8 mouse cellular contexts compared by ENCODE assay signal in the genomic region with DNA sequence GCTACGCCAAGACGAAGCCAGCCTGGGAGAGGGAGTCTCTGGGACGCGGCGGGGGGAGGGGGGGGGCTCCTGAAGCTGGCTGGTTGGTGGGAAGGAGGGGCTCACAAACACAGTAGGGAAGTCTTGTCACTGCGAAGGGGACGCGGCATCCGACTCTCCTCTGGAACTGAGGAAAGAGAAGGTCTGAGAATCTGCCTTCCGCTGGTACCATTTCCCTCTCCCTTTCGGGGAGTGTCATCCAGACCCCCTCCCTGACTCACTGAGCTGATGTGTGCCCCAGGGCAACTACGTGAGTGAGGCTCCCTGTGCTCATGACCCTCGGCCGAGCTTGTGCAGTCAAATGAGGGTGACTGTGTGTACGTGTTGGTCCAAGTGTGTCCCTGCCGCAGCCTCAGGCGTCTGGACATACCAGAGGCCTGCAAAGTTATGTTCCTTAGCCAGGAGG. TPM values are rescaled to one million over a fixed set of nuclear protein-coding genes. Genes with fewer than 3 reads are reported as not detected.
DNase-seq lines count a peak whose midpoint lies in the region; ATAC-seq and TF ChIP-seq lines count a peak whose summit lies in the region.

No protein-coding gene starts in this region.

- no peaks in the 10 kb centered on the region for H3K9me3 ChIP-seq in megakaryocyte, embryonic 14.5 days
- no peaks in the 10 kb centered on the region for H3K9me3 ChIP-seq in forebrain, embryonic 11.5 days (ENCODE audit: control insufficient read depth, low read length)
- H3K9me3 ChIP-seq in intestine, postnatal 0 days (ENCODE audit: control insufficient read depth) = no peaks in the 10 kb centered on the region
- H3K9me3 ChIP-seq in neural tube, embryonic 15.5 days (replicated peaks) = no peaks in the 10 kb centered on the region

- H3K4me1 ChIP-seq in megakaryocyte, embryonic 14.5 days = peaks cover 96% of the 10 kb centered on the region
- peaks cover 3% of the 10 kb centered on the region; the same call in 1 of the 2 replicates for H3K4me1 ChIP-seq in forebrain, embryonic 11.5 days (replicated peaks; ENCODE audit: control insufficient read depth, insufficient read depth, low read length)
- no peaks in the 10 kb centered on the region for H3K4me1 ChIP-seq in intestine, postnatal 0 days (replicated peaks; ENCODE audit: control insufficient read depth, insufficient read depth, low read length)
- peaks cover 21% of the 10 kb centered on the region for H3K4me1 ChIP-seq in neural tube, embryonic 15.5 days

- WGBS in forebrain, embryonic 11.5 days = 3% methylated on average over 17 of the region's 17 CpGs
- 24% methylated on average over 17 of the region's 17 CpGs for WGBS in intestine, postnatal 0 days
- 7% methylated on average over 17 of the region's 17 CpGs for WGBS in neural tube, embryonic 15.5 days

- no peak for DNase-seq in forebrain, embryonic 11.5 days (ENCODE audit: low spot score)
- DNase-seq in urinary bladder, postnatal 25 days (ENCODE audit: low spot score) = no peak
- DNase-seq in left cerebral cortex, adult 8-10 months (ENCODE audit: low spot score in 2 of 2) = no peak
- no peak for DNase-seq in urinary bladder, postnatal 36 days (ENCODE audit: low spot score in 2 of 2)

- H3K4me3 ChIP-seq in megakaryocyte, embryonic 14.5 days (replicated peaks) = peak overlapping the region; percentile 76
- peak overlapping the region; percentile 11 for H3K4me3 ChIP-seq in forebrain, embryonic 11.5 days (ENCODE audit: low read depth, low read length)
- H3K4me3 ChIP-seq in intestine, postnatal 0 days (ENCODE audit: low read depth, low read length) = peak overlapping the region; percentile 37
- H3K4me3 ChIP-seq in neural tube, embryonic 15.5 days (replicated peaks) = peak overlapping the region; percentile 33

- H3K9ac ChIP-seq in forebrain, embryonic 11.5 days (ENCODE audit: low read length) = no peak overlapping the region
- H3K9ac ChIP-seq in intestine, postnatal 0 days (ENCODE audit: low read depth, low read length) = no peak overlapping the region
- H3K9ac ChIP-seq in neural tube, embryonic 15.5 days (replicated peaks) = 0 out of 2 replicates have a peak overlapping the region, but pooled peaks have one; percentile 10

- no peak for ATAC-seq in megakaryocyte, adult 5-6 weeks (ENCODE audit: poor library complexity, severe bottlenecking)
- ATAC-seq in forebrain, embryonic 11.5 days (replicated peaks; ENCODE audit: low FRiP score) = peak; percentile 47
- ATAC-seq in intestine, postnatal 0 days = no peak
- ATAC-seq in neural tube, embryonic 15.5 days (ENCODE audit: low FRiP score) = peak; percentile 60

- peaks cover 93% of the 10 kb centered on the region for H3K36me3 ChIP-seq in megakaryocyte, embryonic 14.5 days (replicated peaks; ENCODE audit: low read length)
- no peaks in the 10 kb centered on the region for H3K36me3 ChIP-seq in forebrain, embryonic 11.5 days (ENCODE audit: control insufficient read depth, insufficient read depth, low read length)
- H3K36me3 ChIP-seq in intestine, postnatal 0 days (ENCODE audit: control insufficient read depth, insufficient read depth) = no peaks in the 10 kb centered on the region
- no peaks in the 10 kb centered on the region for H3K36me3 ChIP-seq in neural tube, embryonic 15.5 days

- TF ChIP-seq CTCF in intestine, postnatal 0 days (IDR thresholded peaks at IDR 0.05; ENCODE audit: low read depth) = no peak

- no peak overlapping the region for H3K27ac ChIP-seq in forebrain, embryonic 11.5 days (ENCODE audit: low read depth, low read length)
- H3K27ac ChIP-seq in intestine, postnatal 0 days (ENCODE audit: low read depth, low read length) = no peak overlapping the region
- no peak overlapping the region for H3K27ac ChIP-seq in neural tube, embryonic 15.5 days (replicated peaks)

- H3K27me3 ChIP-seq in megakaryocyte, embryonic 14.5 days (replicated peaks) = no peaks in the 10 kb centered on the region
- H3K27me3 ChIP-seq in forebrain, embryonic 11.5 days (ENCODE audit: control insufficient read depth, insufficient read depth, low read length) = peaks cover 21% of the 10 kb centered on the region
- H3K27me3 ChIP-seq in intestine, postnatal 0 days (replicated peaks; ENCODE audit: control insufficient read depth, insufficient read depth, low read length) = peaks cover 17% of the 10 kb centered on the region
- peaks cover 65% of the 10 kb centered on the region for H3K27me3 ChIP-seq in neural tube, embryonic 15.5 days (replicated peaks)

- H3K4me2 ChIP-seq in forebrain, embryonic 11.5 days (ENCODE audit: low read depth, low read length, severe bottlenecking) = peak overlapping the region; percentile 32
- H3K4me2 ChIP-seq in intestine, postnatal 0 days (replicated peaks; ENCODE audit: low read depth) = peak overlapping the region; percentile 72
- peak overlapping the region; percentile 65 for H3K4me2 ChIP-seq in neural tube, embryonic 15.5 days

RNA-seq across cellular contexts. Expression of a gene that starts 6.1 kb away (rescaled TPM):
- not detected in 2 replicates for polyA plus RNA-seq in megakaryocyte, embryonic 14.5 days (2012; ENCODE audit: insufficient read depth, low replicate concordance)
- total RNA-seq in megakaryocyte, adult 5-6 weeks (2015) = not detected in 2 replicates
- not detected in 2 replicates for total RNA-seq in megakaryocyte, adult 5-6 weeks (2017)
- 0.36 and 0.75 TPM in 2 replicates for polyA plus RNA-seq in forebrain, embryonic 11.5 days (2014; fragmentation: Nextera tagmentation; extraction: Ambion mirVana)
- polyA plus RNA-seq in intestine, postnatal 0 days (2015; fragmentation: Nextera tagmentation; extraction: Ambion mirVana) = 6.1 and 10.3 TPM in 2 replicates
- 0.54 and 0.91 TPM in 2 replicates for polyA plus RNA-seq in neural tube, embryonic 15.5 days (2015; fragmentation: Nextera tagmentation; extraction: Ambion mirVana)
- 1 to 10 TPM; 2.8 to 4.6 (median 3.8) TPM for total RNA-seq in left cerebral cortex, adult 8-10 months (2022)

RNA-seq across cellular contexts. Expression of a gene that starts 7.5 kb away (rescaled TPM):
- 5,423 and 8,339 TPM in 2 replicates for polyA plus RNA-seq in megakaryocyte, embryonic 14.5 days (2012; ENCODE audit: insufficient read depth, low replicate concordance)
- total RNA-seq in megakaryocyte, adult 5-6 weeks (2015) = 0.25 and 1.4 TPM in 2 replicates
- not detected in 2 replicates for total RNA-seq in megakaryocyte, adult 5-6 weeks (2017)
- polyA plus RNA-seq in forebrain, embryonic 11.5 days (2014; fragmentation: Nextera tagmentation; extraction: Ambion mirVana) = 2.7 and 3.4 TPM in 2 replicates
- 1.2 and 1.9 TPM in 2 replicates for polyA plus RNA-seq in intestine, postnatal 0 days (2015; fragmentation: Nextera tagmentation; extraction: Ambion mirVana)
- polyA plus RNA-seq in neural tube, embryonic 15.5 days (2015; fragmentation: Nextera tagmentation; extraction: Ambion mirVana) = 3.8 and 6.9 TPM in 2 replicates
- total RNA-seq in left cerebral cortex, adult 8-10 months (2022) = 1,000 to 10,000 TPM; 1,419 to 1,602 (median 1,517) TPM

RNA-seq across cellular contexts. Expression of a gene that starts 10.3 kb away (rescaled TPM):
- 0.40 TPM in 1 of 2 replicates, not detected in the other for polyA plus RNA-seq in megakaryocyte, embryonic 14.5 days (2012; ENCODE audit: insufficient read depth, low replicate concordance)
- 10.2 and 10.9 TPM in 2 replicates for total RNA-seq in megakaryocyte, adult 5-6 weeks (2015)
- total RNA-seq in megakaryocyte, adult 5-6 weeks (2017) = 9.1 and 9.8 TPM in 2 replicates
- 8.0 and 8.5 TPM in 2 replicates for polyA plus RNA-seq in forebrain, embryonic 11.5 days (2014; fragmentation: Nextera tagmentation; extraction: Ambion mirVana)
- polyA plus RNA-seq in intestine, postnatal 0 days (2015; fragmentation: Nextera tagmentation; extraction: Ambion mirVana) = 15.0 and 22.1 TPM in 2 replicates
- 13.3 and 14.9 TPM in 2 replicates for polyA plus RNA-seq in neural tube, embryonic 15.5 days (2015; fragmentation: Nextera tagmentation; extraction: Ambion mirVana)
- total RNA-seq in left cerebral cortex, adult 8-10 months (2022) = 10 to 100 TPM; 15.0 to 18.3 (median 16.8) TPM

RNA-seq across cellular contexts. Expression of a gene that starts 17.3 kb away (rescaled TPM):
- 10.7 and 14.5 TPM in 2 replicates for polyA plus RNA-seq in megakaryocyte, embryonic 14.5 days (2012; ENCODE audit: insufficient read depth, low replicate concordance)
- total RNA-seq in megakaryocyte, adult 5-6 weeks (2015) = 0.27 and 0.36 TPM in 2 replicates
- total RNA-seq in megakaryocyte, adult 5-6 weeks (2017) = not detected in 2 replicates
- polyA plus RNA-seq in forebrain, embryonic 11.5 days (2014; fragmentation: Nextera tagmentation; extraction: Ambion mirVana) = 29.8 and 30.7 TPM in 2 replicates
- polyA plus RNA-seq in intestine, postnatal 0 days (2015; fragmentation: Nextera tagmentation; extraction: Ambion mirVana) = 27.5 and 28.6 TPM in 2 replicates
- 42.2 and 47.0 TPM in 2 replicates for polyA plus RNA-seq in neural tube, embryonic 15.5 days (2015; fragmentation: Nextera tagmentation; extraction: Ambion mirVana)
- total RNA-seq in left cerebral cortex, adult 8-10 months (2022) = 10 to 100 TPM; 16.1 to 20.5 (median 16.6) TPM

RNA-seq across cellular contexts. Expression of a gene that starts 56.1 kb away (rescaled TPM):
- 1.5 and 3.5 TPM in 2 replicates for polyA plus RNA-seq in megakaryocyte, embryonic 14.5 days (2012; ENCODE audit: insufficient read depth, low replicate concordance)
- total RNA-seq in megakaryocyte, adult 5-6 weeks (2015) = 15.1 and 18.4 TPM in 2 replicates
- 24.4 and 26.4 TPM in 2 replicates for total RNA-seq in megakaryocyte, adult 5-6 weeks (2017)
- 45.2 and 45.3 TPM in 2 replicates for polyA plus RNA-seq in forebrain, embryonic 11.5 days (2014; fragmentation: Nextera tagmentation; extraction: Ambion mirVana)
- polyA plus RNA-seq in intestine, postnatal 0 days (2015; fragmentation: Nextera tagmentation; extraction: Ambion mirVana) = 7.4 and 8.8 TPM in 2 replicates
- 27.6 and 30.7 TPM in 2 replicates for polyA plus RNA-seq in neural tube, embryonic 15.5 days (2015; fragmentation: Nextera tagmentation; extraction: Ambion mirVana)
- total RNA-seq in left cerebral cortex, adult 8-10 months (2022) = 10 to 100 TPM; 19.8 to 24.6 (median 22.9) TPM

Comparison
In these comparisons a context has a peak if more than half of its experiments do, and no peak if none do; other contexts are left out.
1. H3K4me3 ChIP-seq: peak in every context shown above with its lines; median percentile 76 in megakaryocyte, embryonic 14.5 days; 37 in intestine, postnatal 0 days; 33 in neural tube, embryonic 15.5 days; 11 in forebrain, embryonic 11.5 days.
2. ATAC-seq: peak in forebrain, embryonic 11.5 days (single experiment) and neural tube, embryonic 15.5 days (single experiment); none in megakaryocyte, adult 5-6 weeks (single experiment) and intestine, postnatal 0 days (single experiment).
3. RNA of a gene that starts 7.5 kb away (polyA plus RNA-seq): 5,423 to 8,339 TPM in megakaryocyte, embryonic 14.5 days; 3.8 to 6.9 TPM in neural tube, embryonic 15.5 days, 2.7 to 3.4 TPM in forebrain, embryonic 11.5 days and 1.2 to 1.9 TPM in intestine, postnatal 0 days; every median in the first group is over 100 times any median in the second.
4. Peak in every context shown above with its lines, with median percentiles within 50 percentile points of each other: H3K4me2 ChIP-seq.